Mouse (Mus musculus): ENCODE results near the gene Arfgap2.
"Not testable (repeated sequence)": the region's sequence is repeated elsewhere in the genome, so short reads cannot be mapped to it uniquely, and the experiment has no call there.

The Arfgap2 gene

DNA sequence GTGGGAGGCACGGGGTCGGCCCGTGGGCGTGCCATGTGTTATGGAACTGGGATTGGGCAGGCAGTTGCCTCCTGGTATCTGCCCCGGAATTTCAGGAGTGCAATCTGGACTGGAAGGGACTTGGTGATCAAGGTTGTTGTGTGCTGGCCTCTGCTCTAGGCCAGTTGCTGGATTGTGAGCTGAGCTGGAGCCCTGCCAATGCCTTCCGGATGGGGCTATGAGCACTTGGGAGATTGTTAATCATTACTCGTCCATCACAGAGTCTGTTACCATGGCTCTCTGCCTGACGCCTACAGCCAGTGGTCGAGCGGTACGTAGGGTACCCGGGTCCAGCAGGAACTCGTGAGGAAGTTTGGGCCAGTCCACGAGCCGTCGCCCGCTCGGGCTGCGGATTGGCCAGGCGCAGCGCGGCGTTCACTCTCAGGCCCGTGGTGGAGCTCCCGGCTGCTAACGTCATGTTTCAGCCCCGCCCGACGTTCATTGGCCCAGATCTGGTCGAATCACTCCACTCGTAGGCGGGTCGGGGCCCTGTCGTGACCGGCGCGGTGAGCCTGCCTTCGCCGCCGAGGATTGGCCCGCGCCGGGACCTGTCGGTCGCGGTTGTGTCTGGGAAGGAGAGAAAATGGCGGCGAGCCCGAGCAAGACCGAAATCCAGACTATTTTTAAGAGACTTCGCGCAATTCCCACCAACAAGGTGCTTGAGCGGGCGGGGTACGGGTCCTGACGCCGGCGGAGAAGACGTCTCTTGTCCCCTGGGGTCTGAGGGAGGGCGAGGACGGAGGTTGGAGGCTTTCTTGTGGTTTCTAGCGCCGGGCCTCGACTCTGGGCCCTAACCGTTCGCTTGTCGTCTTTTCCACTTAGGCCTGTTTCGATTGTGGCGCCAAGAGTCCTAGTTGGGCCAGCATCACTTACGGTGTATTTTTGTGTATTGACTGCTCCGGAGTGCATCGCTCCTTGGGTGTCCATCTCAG, at the start of gene Arfgap2:
Gene Arfgap2 (plus strand): TSS at position 264 of the 971 bp plus-strand sequence.
- DNase-seq (ENCODE audit: extremely low spot score, low spot score) = peak; percentile 97

DNA sequence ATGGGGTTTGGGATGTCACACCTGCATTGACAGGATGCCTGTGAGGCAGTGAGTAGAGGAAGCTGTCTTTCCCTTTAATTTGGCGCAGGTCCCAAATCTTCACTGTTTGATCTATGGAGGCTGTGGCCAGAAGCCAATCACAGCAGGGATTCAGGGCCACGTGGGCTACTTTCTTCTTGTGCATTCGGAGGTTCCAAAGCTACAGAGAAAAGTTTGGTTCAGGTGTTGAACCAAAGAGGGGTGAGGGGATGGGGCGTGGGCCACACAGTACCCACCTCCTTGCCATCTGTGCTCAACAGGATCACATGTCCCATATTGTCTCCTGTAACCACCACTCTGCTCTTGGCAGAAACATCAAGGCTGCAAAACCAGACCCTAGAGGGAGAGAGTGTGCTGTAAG, 47.7 kb upstream of the Arfgap2 start:
- DNase-seq (ENCODE audit: extremely low spot score, low spot score) = no peak

DNA sequence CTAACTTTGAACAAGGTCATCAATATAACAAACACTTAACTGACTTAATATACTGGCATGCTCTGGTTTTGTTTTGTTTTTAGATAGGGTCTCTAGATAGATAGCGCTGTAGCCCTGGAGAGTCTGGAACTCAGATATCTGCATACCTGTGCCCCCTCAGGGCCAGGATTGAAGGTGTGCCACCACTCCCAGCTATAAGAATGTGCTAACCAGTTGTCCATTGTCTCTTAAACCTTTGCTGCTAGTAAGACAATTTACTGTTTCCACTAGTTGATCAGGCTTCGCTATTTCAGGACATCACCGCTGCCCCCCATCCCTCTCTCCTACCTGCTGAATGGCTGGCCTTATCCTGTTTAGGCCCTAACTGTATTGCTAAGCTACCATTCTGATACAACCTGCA, 44.3 kb upstream of the Arfgap2 start:
- DNase-seq (ENCODE audit: extremely low spot score, low spot score) = no peak

DNA sequence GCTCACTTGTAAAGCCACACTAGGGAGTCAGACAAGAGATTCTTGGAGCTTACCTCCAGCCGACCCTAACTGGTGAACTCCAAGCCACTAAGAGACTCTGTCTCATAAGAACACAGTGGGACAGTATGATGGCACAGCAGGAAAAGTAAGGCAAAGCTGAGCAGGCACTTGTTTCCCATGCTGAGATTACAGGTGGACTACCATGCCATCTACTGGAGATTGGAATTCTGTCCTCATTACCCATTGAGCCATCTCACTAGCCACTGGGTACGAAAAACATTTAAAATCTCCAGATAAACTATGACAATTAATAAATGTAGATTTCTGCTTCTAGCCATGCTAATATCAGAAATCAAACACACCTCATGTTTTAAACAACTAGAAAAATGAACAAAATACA, 41.2 kb upstream of the Arfgap2 start:
- DNase-seq (ENCODE audit: extremely low spot score, low spot score) = no peak

DNA sequence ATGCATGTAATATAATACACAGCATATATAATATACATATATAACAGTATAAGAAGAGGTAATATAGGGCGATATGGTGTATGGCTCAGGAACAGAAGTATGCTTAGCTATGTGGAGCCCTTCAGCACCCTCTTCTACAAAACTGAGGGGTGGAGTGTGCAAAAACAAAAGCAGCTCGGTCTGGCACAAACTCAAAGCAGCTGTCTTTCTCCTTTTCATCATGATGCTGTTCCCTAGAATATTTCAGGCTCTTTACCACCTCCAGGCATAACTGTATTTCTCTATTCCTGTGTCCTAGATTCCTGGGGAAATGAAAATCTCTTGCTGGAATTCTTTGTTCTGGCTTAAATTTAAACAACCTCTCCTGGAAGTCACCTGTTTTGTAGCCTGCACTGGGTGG, 35.0 kb upstream of the Arfgap2 start:
- no peak for DNase-seq (ENCODE audit: extremely low spot score, low spot score)

DNA sequence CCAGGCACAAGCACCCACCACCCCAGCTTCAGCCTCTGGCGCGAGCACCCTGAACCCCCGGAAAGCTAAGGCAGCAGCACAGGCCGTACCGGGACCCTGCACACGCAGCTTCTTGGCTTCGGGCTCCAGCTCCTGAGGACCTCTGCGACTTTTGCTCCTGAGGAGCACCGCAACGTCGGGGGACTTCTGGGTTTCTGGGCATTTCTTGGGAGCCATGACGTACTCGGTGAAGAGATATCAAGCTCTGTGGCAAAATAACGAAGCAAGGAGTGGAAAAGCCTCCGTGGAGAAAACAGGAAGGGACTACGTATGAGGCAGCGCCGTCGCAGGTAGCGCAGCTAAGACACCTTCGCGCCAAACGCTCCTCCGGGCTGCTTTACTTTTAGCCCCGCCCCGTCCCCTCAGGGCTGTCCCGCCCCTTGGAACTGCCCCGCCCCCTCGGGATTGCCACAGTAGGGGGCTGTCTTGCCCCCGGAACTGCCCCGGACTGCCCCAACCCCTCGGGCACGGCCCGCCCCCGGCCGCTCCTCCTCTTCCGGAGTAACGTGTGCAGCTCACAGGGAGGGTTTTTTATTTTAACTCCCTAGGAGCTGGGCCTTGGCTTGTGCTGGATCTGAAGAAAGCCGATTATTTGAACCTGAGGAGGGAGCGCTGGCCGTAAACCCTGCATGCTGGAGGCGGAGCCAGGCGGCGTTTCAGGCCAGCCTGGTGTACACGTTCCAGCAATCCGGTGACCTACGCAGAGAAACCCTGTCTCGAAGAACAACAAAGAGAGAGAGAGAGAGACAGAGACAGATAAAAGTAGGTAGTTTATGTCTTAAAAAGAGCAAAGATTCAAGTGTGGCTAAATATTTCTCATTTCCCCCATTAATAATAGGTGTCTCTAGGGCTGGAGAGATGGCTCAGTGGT, 27.9 kb upstream of the Arfgap2 start, which contains the start of gene Ddb2:
Gene Ddb2 (minus strand): TSS at position 382 of the 910 bp plus-strand sequence.
- peak; percentile 98 for DNase-seq (ENCODE audit: extremely low spot score, low spot score)

DNA sequence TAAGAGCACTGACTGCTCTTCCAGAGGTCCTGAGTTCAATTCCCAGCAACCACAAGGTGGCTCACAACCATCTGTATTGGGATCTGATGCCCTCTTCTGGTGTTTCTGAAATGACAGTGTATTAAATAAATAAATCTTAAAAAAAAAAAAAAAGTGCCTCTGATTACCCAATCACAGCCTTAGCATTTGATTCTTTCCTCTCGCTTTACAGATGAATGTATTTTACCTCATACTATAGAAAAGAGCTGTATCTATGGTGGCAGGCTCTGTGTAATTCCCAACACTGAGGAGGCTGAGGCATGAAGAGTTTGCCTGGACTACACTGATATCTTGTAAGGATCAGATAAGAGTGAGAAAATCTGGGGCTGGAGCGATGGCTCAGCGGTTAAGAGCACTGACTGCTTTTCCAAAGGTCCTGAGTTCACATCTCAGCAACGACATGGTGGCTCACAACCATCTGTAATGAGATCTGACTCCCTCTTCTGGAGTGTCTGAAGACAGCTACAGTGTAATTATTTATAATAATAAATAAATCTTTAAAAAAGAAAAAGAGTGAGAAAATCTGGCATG, 27.2 kb upstream of the Arfgap2 start:
- DNase-seq (ENCODE audit: extremely low spot score, low spot score) = not testable (repeated sequence)

DNA sequence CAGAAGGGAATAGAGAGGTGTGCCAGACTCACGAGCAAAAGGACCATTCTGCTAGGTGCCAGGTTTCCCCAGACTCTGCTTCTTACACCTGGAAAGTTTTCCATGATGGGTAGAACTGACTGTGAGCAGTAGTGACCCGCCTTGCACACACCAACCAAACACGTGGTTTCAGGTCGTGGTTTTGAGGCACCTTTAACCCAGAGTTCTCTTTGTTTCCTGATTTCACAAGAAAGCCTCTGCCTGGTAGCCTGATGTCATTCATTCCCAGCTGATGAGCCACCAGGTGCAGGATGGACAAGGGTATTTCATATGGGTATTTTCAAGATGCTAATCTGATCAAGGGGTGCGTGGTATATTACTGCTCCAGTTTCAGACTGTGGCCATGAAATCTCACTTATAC, 22.2 kb upstream of the Arfgap2 start:
- DNase-seq (ENCODE audit: extremely low spot score, low spot score) = no peak

DNA sequence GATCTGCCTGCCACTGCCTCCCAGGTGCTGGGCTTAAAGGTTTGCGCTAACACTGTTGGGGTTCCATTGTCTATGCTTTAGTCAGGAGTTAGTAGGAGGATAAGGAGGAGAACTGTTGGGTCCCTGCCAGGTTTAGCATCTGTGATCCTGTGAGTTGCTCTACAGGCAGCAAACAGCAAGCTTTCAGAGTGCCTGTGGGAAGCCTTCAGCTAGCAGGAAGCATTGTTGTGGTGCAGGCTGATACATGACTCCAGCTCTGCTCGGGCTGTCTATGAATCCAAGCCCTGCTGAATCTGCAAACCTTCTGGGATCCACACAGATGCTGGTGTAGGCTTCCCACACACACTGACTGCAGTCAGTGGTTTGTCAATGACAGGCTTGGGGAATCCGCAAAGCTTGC, 21.4 kb upstream of the Arfgap2 start:
- DNase-seq (ENCODE audit: extremely low spot score, low spot score) = no peak

DNA sequence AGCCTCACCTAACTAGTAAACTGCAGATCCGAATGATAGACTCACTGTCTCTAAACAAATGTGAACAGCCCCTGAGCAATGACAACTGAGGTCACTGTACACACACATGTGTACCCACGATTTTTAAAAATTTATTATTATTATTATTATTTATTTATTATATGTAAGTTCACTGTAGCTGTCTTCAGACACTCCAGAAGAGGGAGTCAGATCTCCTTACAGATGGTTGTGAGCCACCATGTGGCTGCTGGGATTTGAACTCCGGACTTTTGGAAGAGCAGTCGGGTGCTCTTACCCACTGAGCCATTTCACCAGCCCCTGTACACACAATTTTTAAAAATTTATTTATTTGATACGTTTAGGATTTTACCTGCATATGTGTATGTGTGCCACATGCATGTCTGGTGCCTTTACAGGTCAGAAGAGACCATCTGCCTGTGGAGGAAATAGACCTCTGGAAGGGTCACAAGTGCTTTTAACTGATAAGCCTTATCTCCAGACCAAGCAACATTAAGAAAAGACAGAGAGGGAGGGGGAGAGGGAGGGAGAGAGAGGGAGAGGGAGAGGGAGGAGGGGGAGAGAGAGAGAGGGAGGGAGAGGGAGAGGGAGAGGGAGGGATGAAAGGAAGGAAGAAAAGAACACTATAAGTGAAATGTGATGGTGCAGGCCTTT, 20.1 kb upstream of the Arfgap2 start:
- no peak for DNase-seq (ENCODE audit: extremely low spot score, low spot score)

DNA sequence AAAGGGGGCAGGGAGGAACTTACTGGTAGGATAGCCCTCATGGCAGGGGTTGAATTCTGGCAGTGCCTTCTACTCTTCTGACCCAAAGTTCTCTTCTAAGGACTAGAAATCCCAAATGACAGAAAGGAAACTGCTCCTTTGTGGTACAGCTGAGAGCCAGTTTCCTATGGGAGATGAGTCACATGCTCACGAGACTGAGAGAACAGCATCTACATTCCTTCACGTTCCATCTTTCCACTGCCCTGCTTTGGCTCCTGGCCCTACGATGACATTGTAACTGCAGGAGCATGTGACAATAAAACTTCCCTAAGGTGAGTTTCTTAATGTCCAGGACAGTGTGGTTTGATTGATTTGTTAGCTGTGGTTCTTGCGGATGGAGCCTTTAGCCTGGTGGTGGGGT, 16.4 kb upstream of the Arfgap2 start:
- DNase-seq (ENCODE audit: extremely low spot score, low spot score) = no peak

DNA sequence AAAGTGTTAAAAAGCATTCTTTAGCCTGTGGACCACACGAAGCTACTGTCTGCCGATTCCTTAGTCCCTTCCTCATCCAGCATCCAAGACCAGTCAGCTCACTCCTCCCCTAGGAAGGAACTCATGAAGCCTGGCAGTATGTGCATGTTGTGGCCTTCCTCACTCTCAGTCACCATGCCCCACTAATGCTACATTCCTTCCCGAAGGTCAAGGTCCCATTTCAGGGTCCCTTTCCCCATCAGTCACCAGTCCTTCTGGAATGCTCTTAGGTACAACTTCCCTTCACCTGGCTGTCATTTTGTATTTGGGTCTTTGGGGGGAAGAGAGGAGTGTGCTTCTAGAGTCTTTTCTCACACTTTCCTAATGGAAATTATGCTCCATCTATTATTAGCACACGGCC, 12.8 kb upstream of the Arfgap2 start:
- DNase-seq (ENCODE audit: extremely low spot score, low spot score) = no peak

DNA sequence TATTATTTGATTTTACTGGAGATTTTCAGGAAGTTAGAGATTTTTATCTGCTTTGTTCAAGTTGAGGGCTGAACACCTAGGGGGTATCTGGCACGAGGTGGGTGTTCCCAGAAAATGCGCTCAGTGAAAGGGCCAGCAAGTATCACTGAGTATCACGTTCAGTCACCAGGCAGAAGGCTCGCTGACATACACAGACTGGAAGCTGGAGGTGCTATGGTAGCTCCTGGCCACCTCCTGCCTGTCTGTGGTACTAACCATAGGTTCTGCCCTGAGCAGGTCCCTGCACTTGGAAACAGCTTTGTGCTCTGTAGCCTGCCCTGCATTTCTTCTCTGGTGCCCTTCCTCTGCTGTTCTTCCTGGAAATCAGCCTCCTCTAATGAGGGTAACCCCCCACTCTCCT, 12.3 kb upstream of the Arfgap2 start:
- no peak for DNase-seq (ENCODE audit: extremely low spot score, low spot score)

DNA sequence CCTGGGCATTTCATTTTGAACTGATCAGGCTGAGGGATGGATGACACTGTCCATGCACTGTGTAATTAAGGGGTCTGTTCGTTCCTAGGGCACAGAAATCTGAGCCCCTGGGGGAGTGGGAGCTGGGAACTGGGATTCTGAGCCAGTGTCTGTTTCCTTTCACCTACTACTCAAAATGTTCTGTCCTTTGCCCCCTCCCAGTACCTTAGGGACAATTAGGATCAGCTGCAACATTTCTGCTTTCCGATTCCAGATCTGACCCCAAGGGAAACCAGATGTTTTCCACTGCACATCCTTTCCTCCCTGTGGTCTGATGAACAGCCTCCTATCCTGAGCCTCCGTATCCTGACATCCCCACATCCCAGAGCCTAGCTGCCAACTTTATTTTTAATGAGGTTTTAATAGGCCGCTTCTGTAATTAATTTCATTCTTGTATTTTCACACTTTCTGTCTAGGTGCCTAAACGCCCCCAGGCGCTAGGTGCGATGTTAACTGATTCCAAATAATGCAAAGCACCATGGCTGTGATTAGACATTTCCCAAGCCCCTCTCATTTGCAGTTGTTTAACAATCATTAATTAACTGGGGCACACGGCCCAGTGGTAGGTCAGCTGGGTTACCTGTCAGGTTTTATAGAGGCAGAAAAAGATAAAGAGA, 9.9 kb upstream of the Arfgap2 start:
- no peak for DNase-seq (ENCODE audit: extremely low spot score, low spot score)

DNA sequence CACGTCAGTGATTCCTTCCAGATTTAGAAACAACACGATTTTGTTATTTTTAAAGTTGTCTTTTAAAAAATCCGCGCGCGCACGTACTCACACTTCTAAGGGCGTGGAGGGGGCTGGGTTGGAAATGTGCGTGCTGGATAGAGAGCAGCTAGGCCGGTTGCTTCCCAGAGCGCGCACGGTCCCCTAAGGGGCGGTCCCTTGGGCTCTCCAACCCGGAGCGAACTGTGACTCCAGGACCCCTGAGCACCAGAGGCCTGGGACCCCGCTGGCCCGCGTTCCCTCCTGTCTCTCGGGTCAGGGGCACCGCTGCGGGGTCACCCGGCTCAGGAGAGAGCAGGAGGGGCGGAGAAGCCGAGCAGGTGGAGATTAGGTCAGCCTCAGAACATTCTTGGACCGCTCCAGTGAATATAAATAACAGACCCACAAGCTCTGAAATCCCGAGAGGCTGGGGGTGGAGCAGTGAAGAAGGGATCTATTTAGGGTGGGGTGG, 9.1 kb upstream of the Arfgap2 start, which contains the start of gene Pacsin3:
Gene Pacsin3 (plus strand): TSS at position 294 of the 490 bp plus-strand sequence.
- DNase-seq (ENCODE audit: extremely low spot score, low spot score) = peak; percentile 52

DNA sequence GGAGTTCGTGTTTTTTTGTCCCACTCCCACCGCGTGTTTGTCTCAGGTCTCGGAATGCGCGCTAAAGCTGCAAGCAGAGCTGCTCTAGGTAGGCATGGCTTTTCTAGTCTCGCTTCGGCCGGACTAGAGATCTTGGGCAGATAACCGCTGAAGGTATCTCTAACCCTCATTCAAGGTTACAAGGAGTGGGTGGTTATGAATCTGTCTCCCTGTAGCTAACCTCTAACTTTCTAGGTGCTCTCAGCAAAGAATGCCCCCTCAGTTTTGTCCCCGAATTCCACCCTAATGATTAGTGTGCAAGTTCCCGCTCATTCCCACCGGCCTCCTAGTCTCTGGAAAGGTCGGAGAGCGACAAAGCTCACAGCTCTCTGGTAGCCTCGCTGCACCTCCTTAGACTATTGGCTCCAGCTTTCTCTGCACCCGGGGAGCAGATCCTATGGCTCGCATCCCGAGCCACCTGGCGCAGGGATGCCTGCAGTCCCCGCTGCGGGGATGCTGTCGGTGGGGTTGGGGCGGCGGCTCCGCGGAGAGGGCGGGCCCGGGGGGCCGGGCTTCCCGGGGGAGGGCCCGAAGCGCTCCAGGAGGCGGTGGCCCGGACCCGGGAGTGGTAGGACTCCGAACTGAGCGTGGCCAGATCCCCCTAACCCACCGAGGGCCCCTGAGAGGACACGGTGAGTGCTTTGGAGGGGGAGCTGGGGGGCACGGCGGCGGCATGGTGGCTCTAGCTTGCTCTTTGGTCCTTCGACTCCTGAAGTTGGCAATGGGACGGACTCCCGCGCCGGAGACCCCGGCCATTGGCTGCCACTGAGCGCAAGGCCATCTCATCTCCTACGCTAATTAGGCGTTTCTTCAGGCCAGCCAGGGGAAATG, 8.3 kb upstream of the Arfgap2 start:
- peak; percentile 80 for DNase-seq (ENCODE audit: extremely low spot score, low spot score)

DNA sequence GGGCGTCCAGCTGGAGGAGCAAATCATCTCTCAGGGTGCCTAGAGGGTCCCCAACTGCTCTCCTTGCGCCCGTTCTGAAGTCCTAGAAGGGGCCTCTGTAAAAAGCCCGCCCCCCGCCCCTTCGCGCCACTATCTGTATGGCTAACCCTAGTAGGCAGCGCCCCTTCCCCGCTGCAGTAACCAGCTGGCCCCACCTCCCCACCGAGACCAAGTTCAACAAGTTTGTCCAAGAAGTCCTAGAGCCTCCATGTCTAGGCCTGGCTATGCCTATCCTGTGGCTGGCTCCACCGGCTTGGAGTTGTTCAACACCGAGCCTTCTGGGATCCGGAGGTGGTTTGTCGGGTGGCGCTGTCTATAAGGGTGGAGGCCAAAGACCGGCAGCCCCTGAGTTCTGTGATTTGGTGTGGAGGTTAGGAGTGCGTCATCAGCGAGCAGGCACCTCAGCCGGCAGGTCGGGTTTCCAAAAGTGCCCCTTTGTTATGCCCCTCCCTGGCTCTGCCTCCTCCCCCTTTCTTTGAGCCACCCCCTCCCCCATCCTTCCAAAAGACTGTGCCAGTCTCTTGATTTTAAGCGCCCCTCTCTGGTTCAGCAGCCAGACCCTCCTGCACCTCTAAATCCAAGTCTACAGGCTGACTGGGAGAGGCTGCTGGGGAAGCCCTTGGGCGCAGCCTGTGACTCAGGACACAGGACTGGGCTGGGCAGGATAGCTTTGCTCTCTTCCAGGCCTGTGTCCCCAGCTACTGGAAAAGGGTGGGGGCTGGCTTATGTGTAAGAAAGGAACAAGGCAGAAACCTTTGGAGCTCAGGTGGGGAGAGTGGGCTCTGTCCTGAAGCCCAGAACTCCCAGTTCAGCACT, 7.4 kb upstream of the Arfgap2 start:
- peak; percentile 70 for DNase-seq (ENCODE audit: extremely low spot score, low spot score)

DNA sequence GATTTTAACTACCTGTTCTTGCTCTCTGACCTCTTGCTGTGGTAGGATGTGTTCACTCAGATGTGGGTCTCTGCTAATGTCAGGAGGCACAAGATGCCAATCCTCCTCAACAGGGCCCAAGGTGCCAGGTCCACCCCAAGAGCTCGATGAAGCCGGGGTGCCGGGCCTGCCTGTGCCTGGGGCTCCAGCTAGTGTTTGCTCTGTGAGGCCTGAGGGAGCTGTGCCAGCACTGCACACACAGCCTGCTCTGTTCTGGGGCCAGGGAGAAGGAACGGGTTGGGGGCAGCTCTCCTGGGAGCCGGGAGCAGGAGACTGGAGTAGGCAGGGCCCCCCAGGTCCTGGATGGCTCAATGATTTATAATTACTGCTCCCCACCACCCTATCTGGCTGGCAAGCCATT, 6.7 kb upstream of the Arfgap2 start:
- DNase-seq (ENCODE audit: extremely low spot score, low spot score) = no peak

All from neural tube, embryonic 10.5 days (tissue).